Mouse (Mus musculus) neural tube, embryonic 15.5 days (tissue): Measurements from ENCODE around the gene U2af1. TPM values are rescaled to one million over a fixed set of nuclear protein-coding genes. Genes with fewer than 3 reads are reported as not detected.

Experiments used
- ATAC-seq: fragments of 200-750 bp; cut with Nextera tagmentation; 2 replicates; pipeline ENCODE4 v1.8.0; 2017; ENCODE audit warnings: mild to moderate bottlenecking, moderate TSS enrichment, moderate library complexity; ENCODE audit not compliant: low FRiP score
- H3K27ac ChIP-seq: fragments of 300-500 bp; sonication (generic); replicated peaks from 2 replicates; pipeline ENCODE4 v1.5.1; 2015; ENCODE audit warnings: mild to moderate bottlenecking, inconsistent platforms
- H3K27me3 ChIP-seq: fragments of 300-500 bp; sonication (generic); replicated peaks from 2 replicates; pipeline ENCODE4 v1.6.1; 2015; ENCODE audit warnings: inconsistent platforms
- H3K36me3 ChIP-seq: fragments of 300-500 bp; sonication (generic); 2 replicates; pipeline ENCODE4 v1.6.1; 2015; ENCODE audit warnings: inconsistent platforms
- H3K4me1 ChIP-seq: fragments of 300-500 bp; sonication (generic); 2 replicates; pipeline ENCODE4 v1.6.1; 2015; ENCODE audit warnings: inconsistent platforms
- H3K4me2 ChIP-seq: fragments of 300-500 bp; sonication (generic); 2 replicates; pipeline ENCODE4 v1.6.1; 2015; ENCODE audit warnings: inconsistent platforms, mild to moderate bottlenecking, moderate library complexity
- H3K4me3 ChIP-seq: fragments of 300-500 bp; sonication (generic); replicated peaks from 2 replicates; pipeline ENCODE4 v1.5.1; 2015; ENCODE audit warnings: mild to moderate bottlenecking, inconsistent platforms
- H3K9ac ChIP-seq: fragments of 300-500 bp; sonication (generic); replicated peaks from 2 replicates; pipeline ENCODE4 v1.6.1; 2015; ENCODE audit warnings: mild to moderate bottlenecking, inconsistent platforms
- H3K9me3 ChIP-seq: fragments of 300-500 bp; sonication (generic); replicated peaks from 2 replicates; pipeline ENCODE4 v1.6.1; 2016; ENCODE audit warnings: inconsistent platforms
- WGBS: fragments of 180-500 bp; shearing (Covaris S2); methylation state at CpG from one replicate; pipeline ENCODE4 v1.1.7; 2015; ENCODE audit warnings: mixed read lengths; 5-methylcytosine and 5-hydroxymethylcytosine counted together
- polyA plus RNA-seq: library from polyadenylated mRNA; unstranded; fragments of >200 nt; fragmentation: Nextera tagmentation; extraction: Ambion mirVana; gene quantifications from 2 replicates; pipeline ENCODE4 v1.2.1, GENCODE M21; 2015

The U2af1 gene
- polyA plus RNA-seq, 1 experiment from 2014 or later = 176 TPM

GRCm38 (mm10) chr17:31607256-31607951 is 51.3 kb downstream of the U2af1 start:
- Histone ChIP-seq H3K9ac (no peak overlapping the region), H3K27me3 (no peaks in the 10 kb centered on the region), H3K27ac (no peak overlapping the region), H3K36me3 (peaks cover 47% of the 10 kb centered on the region), H3K4me1 (no peaks in the 10 kb centered on the region), H3K4me2 (no peak overlapping the region), H3K9me3 (no peaks in the 10 kb centered on the region), H3K4me3 (no peak overlapping the region)
- no peak for ATAC-seq
- WGBS = 91% methylated on average over 8 of the region's 8 CpGs

GRCm38 (mm10) chr17:31606424-31606823 is 52.3 kb downstream of the U2af1 start:
- no peaks in the 10 kb centered on the region for H3K9me3 ChIP-seq
- no peaks in the 10 kb centered on the region for H3K4me1 ChIP-seq
- no peaks in the 10 kb centered on the region for H3K27me3 ChIP-seq
- no peak for ATAC-seq
- WGBS = 86% methylated on average over 7 of the region's 7 CpGs
- no peak overlapping the region for H3K4me2 ChIP-seq
- H3K9ac ChIP-seq = no peak overlapping the region
- no peak overlapping the region for H3K4me3 ChIP-seq
- H3K27ac ChIP-seq = no peak overlapping the region
- peaks cover 55% of the 10 kb centered on the region for H3K36me3 ChIP-seq

GRCm38 (mm10) chr17:31598593-31598992 is 60.1 kb downstream of the U2af1 start:
- H3K27ac ChIP-seq = no peak overlapping the region
- H3K9me3 ChIP-seq = no peaks in the 10 kb centered on the region
- H3K4me3 ChIP-seq = no peak overlapping the region
- 95% methylated on average over 8 of the region's 8 CpGs for WGBS
- no peak overlapping the region for H3K9ac ChIP-seq
- ATAC-seq = no peak
- no peaks in the 10 kb centered on the region for H3K27me3 ChIP-seq
- no peak overlapping the region for H3K4me2 ChIP-seq
- peaks cover 84% of the 10 kb centered on the region for H3K36me3 ChIP-seq
- 0 out of 2 replicates have a peak, but pooled peaks cover 6% of the 10 kb centered on the region for H3K4me1 ChIP-seq

DNA sequence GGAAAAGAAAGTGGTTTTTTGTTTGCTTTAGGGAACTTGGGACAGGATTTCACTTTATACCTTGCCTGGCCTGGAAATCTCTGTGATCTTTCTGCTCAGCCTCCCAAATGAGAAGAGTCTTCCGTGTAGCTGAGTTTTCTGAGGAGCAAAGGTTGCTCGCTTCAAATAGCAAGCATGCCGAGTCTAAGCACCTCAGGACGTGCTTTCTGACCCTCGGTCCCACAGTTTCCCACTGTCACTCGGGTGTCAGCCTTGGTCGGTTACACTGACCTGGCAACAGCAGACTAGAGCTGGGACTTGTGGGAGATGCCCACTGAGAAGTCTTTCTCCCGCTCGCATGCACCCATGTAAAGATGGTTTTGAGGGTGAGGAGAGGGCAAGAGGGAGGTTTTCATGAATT is 60.7 kb downstream of the U2af1 start:
- Histone ChIP-seq H3K9me3 (no peaks in the 10 kb centered on the region), H3K4me2 (no peak overlapping the region), H3K27ac (no peak overlapping the region), H3K9ac (no peak overlapping the region), H3K4me3 (no peak overlapping the region), H3K36me3 (peaks cover 85% of the 10 kb centered on the region), H3K4me1 (0 out of 2 replicates have a peak, but pooled peaks cover 6% of the 10 kb centered on the region), H3K27me3 (no peaks in the 10 kb centered on the region)
- WGBS = 90% methylated on average over 9 of the region's 9 CpGs
- ATAC-seq = no peak

Other genes starting within 250 kb of the U2af1 start
- gene Wdr4, start 138.9 kb downstream of the U2af1 start, polyA plus RNA-seq = 32.7 and 34.2 TPM in 2 replicates
- 435 and 492 TPM in 2 replicates for gene Ndufv3, start 138.8 kb downstream of the U2af1 start, polyA plus RNA-seq
- gene Pknox1, start 94.2 kb downstream of the U2af1 start, polyA plus RNA-seq = 42.7 and 43.4 TPM in 2 replicates
- 12.0 and 12.4 TPM in 2 replicates for gene Cbs, start 21.7 kb downstream of the U2af1 start, polyA plus RNA-seq
- 0.14 TPM in 1 of 2 replicates, not detected in the other for gene Cryaa, start 18.9 kb upstream of the U2af1 start, polyA plus RNA-seq
- gene Sik1, start 196.9 kb upstream of the U2af1 start, polyA plus RNA-seq = 18.4 and 20.7 TPM in 2 replicates